Mouse (Mus musculus) left cerebral cortex, adult 8-10 months (tissue): ENCODE results near the gene Elmo2. TPM values are rescaled to one million over a fixed set of nuclear protein-coding genes. Genes with fewer than 3 reads are reported as not detected.

Source experiments
- DNase-seq, 2 experiments: peaks; one replicate each; pipeline ENCODE4 v3.0.0; 2022; ENCODE audit warnings: low spot score in 2 of 2
- total RNA-seq, 4 experiments: library from RNA; stranded (reverse); gene quantifications; 2 replicates each; pipeline ENCODE4 v1.2.4; 2022

Gene Elmo2
- total RNA-seq, result 100 to 1,000 TPM; 127 to 150 (median 134) TPM

DNA sequence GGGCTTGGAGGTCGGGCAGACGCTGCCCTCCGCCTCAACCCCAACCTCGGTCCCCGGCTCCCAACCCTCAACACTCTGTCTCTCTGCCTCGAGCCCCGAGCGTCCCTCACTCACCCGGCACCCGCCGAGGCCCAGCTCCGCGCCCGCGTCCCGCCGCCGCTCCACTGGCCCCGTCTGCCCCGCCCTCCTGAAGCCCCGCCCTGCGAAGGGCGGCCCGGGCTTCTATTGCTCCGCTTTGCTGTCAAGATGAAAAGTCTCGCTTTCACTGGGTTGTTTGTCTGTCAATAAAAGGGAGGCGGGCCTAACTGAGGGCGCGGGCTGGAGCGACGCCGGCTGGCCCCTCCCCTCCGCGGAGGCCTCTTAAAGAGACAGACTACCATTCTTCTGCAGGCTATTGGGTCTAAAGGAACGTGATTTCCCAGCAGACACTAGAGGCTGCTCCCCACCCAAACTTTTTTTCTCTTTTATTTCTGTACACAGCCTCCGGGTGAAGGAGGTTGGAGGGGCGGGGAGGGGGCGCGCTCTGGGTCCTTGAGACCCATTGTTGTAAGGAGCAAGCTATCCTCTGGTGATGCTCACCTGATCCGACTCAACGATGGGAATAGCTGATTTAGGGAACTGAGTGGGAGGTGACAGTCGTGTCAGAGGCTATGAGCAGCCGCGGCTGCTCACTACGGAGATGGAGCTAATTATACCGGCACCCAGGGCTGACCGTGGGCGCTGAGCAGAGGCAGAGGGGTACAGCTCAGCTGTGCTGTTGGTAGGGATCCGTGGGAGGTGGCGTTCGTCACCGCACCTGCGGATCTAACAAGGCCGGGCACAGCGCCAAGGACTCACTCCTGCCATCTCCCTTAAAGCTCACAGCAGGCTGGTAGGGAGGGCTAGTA is at the start of gene Elmo2:
Gene Elmo2, minus strand, starts transcription at position 176 of the 887 bp plus-strand sequence.
- DNase-seq, result peak; percentile 96 to 98

DNA sequence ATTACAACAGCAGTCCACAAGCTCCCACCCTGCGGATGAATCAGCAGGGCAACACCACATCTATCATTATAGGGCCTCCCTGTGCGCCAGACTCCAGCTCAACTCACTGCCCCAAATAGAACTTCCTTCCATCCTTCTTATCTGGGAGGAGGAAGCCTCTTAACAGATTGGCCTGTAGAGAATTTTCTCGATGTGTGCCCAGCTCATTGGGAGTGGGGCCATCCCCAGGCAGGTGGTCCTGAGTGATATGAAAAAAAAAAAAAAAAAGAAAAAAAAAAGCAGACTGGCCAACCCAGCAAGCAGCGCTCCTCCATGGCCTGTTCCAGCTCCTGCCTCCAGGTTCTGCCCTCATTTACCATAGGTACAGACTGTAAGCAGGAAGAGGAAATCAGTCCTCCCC is 49.7 kb upstream of the Elmo2 start:
- DNase-seq, result no peak

DNA sequence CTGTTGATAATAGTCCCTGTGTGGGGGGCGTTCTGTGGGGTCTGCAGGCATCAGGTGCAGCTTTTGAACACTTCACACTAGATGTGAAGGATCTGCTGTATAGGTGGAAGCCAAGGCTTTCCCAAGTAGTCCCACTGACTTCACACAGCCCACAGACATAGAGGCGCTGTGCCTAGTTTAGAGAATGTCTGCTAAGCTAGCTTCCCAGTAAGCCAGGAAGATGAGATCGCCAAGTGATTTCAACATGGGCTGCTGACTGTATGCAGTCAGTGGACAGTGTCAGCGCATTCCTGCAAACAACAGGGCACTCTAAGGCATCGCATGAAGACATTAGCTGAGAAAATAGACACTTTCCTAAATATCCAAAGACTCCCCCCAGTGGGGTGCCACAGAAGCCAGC is 49.2 kb upstream of the Elmo2 start:
- no peak for DNase-seq

DNA sequence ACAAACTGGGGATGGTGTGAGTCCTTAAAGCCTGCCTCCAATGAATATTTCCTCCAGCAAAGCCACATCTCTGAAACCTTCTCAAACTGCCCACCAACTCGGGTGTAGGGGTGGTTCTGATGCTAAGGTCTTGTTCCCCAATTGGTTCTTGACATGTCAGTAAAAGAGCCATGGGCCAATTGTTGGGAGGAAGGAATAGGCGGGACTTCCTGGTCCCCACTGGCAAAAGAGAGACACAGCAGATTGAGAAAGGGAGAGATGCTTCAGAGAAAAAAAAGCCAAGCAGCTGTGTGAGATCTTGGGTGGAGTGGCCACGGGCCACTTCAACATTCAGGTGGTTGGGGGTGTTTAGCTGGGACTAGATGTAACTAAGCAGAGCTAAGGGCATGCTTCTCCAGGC is 44.8 kb upstream of the Elmo2 start:
- no peak for DNase-seq

DNA sequence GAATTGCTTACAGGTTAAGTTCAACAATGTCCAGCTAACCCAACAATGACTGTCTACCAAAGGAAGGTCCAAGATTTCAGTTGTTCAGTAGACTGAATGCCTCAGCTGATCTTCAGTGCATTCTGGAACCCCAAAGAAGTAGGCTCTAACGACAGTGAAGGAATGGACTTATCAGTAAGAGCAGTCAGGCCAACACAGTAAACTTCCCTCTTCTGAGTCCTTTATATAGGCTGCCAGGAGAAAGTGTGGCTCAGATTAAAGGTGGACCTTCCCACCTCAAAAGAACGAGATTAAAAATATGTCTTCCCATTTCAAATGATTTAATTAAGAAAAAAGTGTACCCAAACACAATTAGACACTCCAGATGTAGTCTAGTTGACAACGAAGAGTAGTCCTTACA is 44.1 kb upstream of the Elmo2 start:
- DNase-seq, result no peak

DNA sequence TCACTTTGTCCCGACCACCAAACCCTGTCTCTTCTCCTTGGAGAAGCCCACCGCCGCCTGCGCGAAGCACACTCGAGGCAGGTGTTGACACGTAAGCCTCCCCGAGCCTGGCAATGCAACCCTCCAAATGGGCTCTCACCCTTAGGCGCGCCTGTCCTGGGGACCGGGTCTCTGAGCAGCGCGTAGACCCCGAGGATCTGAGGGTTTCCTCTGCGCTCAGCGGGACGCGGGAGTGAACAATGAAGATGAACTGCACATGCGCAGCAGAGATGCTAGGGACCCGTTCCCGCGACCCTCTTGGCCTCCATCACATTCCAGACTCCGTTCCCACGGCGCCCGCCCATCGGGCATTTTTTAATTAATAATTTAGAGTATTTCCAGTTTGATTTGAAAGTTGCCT is 42.2 kb upstream of the Elmo2 start, which contains the start of gene Zfp663:
Gene Zfp663, minus strand, starts transcription at position 234 of the 400 bp plus-strand sequence.
- no peak for DNase-seq

DNA sequence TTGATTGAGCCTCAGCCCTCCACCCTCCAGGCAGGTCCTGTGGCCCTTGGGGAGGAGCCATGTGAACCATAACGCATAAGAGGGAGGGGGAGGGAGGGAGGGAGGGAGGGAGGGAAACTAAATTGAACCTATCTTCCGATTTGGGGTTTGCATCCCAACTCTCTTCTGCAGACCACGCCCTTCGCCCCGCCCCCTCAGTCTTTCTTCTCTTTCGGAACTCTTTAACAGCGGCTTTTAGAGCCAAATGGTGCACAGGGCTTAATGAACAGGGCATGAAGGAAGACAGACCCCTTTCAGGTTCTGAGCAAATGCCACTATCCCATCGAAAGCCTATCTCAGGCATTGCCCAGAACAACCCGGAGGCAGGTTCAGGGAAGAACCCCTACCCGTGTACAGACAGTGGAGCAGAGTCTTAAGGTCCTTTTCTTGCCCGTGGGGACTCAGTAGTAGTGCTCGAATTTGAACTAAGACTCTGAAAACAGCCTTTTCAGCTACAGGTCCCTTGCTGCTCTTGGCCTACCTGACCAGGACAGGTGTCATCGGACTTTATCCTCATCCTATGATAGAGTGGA is 41.7 kb upstream of the Elmo2 start:
- no peak for DNase-seq

DNA sequence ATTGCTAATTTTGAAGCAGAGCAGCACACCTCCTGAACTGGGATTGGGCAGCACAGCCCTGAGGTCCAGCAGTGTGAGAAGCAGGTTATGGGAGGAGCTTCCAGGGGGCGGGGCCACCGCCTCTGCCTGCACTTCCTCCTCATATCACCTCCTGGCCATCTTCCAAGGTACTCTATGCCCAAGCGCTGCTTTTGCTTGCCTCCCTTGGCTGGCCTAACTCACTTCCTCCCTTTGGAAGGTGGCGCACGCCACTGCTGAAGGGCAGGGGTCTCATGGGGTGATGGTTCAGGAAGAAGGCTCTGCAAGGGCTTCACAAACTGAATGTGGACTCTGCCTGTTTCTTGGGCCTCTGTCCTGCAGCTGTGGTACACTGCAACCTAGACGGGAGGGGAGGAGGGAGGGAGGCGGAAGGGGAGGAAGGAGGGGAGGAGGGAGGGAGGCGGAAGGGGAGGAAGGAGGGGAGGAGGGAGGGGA is 40.8 kb upstream of the Elmo2 start:
- no peak for DNase-seq

DNA sequence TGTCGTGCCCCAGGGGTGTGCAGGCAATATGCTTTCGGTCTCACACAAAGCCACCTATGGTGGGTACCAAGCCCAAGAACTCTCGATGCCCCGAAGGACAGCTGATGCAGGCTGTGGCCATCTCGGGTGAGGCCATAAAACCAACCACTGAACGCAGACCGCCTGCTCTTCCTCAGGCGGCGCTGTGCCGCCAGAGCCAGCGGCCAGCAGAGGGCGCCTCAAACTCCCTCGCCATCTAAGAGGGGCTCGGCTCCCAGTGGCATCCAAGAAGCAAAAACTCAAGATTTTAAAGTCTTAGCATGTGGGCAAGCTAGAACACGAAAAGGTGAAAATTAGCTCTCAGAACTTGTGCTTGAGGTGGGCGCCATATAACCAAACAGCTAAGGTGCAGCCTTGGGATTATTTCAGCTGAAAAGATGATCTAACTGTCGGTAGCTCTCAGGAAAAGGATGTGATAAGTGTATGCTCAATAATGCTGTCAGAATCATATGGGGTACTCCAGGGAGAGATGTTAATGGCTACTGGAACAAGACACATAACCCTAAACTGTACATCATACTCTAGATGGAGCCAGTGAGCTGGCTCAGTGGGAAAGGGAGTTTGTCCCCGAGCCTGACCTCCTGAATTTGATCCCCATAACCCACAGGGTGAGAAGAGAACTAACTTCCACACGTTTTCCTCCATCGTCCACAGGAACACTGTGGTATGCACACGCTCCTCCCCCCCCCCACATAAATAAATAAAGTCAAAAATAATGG is 38.2 kb upstream of the Elmo2 start:
- DNase-seq, result peak in 1 of 2 experiments; percentile 36

DNA sequence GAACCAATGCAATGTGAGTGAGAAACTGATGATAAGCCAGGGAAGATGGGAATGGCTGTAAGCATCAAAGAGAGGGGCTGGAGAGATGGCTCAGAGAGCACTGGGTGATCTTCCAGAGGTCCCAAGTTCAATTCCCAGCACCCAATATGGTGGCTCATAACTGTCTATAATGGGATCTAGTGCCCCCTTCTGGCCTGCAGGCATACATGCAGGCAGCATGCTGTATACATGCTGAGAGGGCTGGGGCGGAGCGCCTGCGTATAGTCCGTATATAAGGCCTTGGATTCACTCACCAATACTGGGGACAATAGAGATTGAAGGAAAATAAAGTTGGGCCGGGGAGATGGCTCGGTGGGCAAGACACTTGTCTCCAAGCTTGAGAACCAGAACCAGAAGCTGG is 37.0 kb upstream of the Elmo2 start:
- no peak for DNase-seq

DNA sequence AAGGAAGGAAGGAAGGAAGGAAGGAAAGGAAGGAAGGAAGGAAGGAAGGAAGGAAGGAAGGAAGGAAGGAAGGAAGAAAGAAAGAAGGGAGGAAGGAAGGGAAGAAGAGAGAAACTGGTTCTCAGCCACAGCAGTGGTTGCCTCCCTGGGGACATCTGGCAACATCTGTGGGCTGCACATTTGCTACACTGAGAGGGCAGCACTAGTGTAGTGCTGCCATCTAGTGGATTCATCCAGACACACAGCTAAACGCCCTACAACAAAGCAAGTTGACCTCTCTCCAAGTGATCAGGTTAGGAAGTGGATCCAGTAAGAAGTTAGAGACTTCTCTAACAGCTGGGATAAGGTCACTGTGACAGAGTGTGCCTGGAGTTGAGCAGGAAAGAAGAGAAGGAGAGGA is 34.6 kb upstream of the Elmo2 start:
- no peak for DNase-seq

DNA sequence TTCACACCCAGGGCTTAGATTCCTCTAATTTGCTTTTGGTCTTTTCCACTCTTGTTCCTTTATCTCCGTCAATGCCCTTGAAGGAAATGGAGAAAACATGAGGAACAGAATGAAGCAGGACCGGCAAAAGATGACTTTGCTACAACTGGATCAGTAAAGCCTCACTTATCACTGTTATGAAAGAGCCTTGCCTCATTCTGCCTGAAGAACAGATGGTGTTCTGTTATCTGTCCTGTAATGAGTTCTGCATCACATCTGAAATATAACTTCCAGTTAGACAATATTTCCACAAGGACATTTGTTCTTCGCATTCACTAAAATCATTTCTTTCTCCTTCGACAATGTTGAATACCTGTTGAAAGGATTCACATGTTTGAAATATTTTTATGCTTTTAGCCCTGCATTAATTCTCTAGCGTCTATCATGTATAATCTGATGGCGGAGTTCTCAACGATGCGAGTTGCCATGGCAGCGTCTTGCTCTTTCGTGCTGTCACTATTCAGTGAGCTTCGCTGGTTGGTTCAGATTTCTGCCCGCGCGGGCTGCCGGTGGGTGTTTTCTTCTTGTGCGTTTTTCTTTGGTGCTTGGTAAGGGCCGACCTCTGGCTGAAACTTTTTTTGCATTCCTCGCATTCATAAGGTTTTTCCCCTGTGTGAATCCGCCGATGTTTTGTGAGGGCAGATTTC is 25.7 kb upstream of the Elmo2 start:
- DNase-seq, result no peak

DNA sequence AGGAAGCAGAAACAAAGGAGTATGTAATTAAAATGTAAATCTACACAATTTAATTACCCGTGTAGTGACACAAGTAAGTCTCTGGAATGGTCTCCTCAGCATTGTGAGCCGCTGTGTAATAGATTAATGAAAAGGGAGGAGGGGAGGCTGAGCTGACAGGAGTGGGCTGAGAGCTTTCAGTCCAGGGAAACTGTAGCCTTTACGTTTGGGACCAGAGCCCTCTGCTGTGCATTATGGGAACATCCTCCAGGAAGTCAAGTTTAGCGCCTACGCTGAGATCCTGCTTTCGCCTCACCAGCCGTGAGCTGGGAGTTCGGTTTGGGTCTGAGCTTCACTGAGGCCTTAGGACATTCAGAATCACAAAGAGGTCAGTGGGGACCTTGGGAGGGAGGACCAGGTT is 23.2 kb upstream of the Elmo2 start:
- no peak for DNase-seq

DNA sequence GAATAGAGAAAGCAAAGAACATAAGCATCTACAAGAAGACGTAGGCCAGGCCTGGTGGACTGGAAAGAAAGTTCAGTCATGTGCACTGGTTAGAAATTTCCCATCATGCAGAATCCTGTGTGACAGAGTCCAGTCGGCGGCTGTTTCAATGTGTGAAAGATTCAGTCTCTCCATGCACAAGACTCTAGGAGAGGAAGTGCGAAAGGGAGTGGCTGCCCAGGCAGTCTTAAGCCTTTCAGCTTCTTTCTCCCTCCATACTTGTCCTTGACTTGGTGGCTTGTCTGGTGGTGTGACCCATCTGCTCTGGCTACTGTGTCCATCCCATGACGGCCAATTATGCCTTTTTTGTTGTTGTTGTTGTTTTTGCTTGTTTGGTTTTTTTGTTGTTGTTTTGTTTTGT is 19.9 kb upstream of the Elmo2 start:
- DNase-seq, result no peak

DNA sequence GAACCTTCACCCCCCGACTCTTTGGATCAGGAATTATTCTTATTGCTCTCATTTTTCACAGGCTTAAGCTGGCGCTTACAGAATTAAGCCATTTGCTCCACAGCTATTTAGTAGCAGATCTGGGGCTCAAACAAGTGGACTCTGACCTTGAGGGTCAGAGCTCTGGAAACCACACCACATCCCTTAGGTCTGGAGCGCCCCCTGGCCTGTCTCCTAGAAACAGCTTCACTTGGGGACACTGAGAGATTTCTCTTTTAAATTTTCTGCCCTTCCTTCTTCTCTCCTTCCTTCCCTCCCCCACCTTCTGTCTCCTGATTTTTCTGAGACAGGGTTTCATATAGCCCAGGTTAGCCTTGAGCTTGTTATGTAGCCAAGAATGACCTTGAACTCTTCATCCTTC is 10.9 kb upstream of the Elmo2 start:
- DNase-seq, result no peak

DNA sequence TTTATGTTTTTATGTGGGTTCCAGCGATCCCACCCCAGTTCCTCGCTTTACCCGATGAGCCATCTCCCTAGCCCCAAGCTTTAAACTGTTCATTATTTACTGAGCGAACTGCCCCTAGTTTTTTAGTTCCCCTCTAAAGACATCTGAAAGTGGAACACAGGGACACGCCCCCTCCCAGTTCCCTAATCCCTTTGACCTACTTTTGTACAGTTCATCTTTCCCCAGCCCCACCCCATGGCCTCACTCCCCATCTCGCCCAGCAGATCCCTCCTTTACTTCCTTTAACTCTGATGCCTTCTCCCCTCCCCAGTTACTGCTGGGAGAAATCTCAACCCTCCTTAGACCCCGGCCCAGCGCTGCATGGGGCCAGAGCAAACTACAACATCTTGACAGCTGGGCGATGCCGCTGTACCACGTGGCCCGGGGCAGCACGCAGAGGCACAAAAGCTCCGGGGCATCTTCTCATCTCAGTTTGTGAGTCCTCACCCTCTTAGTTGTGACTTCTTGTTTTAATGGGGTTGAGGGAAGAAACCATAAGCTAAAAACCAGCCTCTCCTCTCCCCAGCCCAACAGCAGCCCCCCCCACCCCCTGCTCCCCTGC is 6.4 kb upstream of the Elmo2 start:
- DNase-seq, result no peak

DNA sequence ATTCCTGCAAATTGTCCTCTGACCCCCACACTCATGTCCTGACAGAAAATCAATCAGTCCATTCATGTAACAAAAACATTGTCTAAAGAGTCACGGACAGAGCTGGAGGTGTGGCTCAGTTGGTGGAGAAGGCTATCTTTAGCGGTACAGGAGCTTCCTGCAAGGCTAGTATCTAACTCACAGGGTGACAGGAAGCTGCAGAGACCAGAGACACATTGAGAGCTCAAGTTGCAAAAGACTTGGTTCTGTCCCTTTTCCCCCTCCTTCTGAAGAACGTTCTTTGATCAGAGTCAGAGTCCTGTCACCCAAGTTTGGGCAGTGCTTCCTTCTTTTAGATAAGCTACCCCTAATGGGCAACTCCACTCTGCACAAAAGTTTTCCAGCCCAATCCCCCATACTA is 3.4 kb upstream of the Elmo2 start:
- DNase-seq, result no peak

DNA sequence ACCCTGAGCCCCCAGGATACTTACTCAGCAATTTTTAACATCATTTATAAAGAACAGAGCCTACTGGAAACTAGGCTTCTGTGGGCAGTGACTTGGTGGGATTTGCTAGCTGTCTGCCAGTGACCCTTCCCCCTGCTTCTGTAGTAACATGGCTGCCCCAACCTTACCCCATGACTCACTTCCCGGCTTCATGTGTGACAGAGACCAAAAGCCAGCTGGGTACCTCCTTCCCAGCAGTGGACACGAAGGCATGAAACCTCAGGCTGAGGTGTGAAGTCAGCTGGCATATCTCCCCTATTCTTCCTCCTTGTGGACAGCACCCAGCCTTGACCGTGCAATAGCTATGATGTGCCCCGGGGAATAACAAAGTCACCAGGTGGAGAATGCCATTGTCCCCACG is 2.5 kb upstream of the Elmo2 start:
- no peak for DNase-seq

DNA sequence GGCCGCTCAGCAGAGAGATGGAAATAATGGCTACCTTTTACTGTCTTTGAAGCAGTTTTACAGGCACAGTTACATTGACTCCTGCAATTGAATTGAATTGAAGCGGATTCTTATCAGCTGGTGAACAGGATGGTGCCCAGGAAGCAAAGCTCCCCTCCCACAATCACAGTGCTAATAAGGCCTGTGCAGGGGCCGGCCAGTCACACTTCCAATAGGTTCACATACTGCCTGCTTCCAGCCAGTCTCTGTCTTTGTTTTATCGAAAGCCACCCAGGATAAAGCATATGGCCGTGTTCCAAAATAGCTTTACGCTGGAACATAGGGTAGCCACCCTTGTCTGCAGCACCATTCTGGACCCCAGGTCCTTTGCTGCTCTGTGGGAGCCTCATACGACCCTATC is 1.1 kb upstream of the Elmo2 start:
- DNase-seq, result no peak

DNA sequence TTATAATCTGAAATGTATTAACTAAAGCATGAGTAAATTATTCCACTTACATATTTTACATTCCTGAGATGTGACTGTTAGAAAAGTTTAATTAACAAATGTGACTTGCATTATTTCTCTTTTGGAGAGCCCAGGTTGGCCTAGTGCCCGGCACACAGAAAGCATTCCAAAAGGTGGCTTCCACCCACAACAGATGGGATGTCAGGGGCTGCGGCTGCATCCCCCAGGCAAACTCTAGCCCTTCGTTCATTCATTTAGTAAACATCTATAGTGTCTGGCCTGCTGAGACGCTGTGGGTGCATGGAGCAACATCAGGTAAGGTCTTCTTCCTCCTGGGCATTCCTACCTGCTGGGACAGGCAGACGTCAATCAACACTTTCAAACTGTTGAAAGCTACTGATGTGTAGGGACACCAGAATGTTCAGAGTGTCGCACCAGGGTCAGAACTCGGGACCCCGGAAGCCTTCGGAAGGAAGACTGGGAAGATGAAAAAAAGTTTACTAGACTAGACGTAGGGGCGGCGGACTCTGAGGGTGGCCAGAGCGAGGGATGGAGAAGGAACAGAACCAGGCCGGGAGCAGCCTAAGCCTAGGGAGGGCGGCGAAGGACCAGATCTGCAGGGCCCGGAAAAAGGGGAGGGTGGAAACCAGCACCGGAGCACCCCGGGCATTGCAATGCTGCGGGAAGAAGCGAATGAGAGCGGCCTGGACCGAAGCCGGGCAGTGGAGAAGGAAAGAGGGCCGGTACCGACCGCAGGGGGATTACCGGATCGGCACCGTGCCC is 567 bp downstream of the Elmo2 start:
- no peak for DNase-seq
